Mouse (Mus musculus) cortical plate, adult 2 months (tissue): ENCODE measurements around the gene Phf21a. TPM values are rescaled to one million over a fixed set of nuclear protein-coding genes. Genes with fewer than 3 reads are reported as not detected.

Experiments used
- H3K27ac ChIP-seq: fragments of 200-500 bp; 2 replicates; pipeline ENCODE4 v1.5.1; 2012; ENCODE audit warnings: low read length, control low read depth, inconsistent platforms; ENCODE audit not compliant: insufficient read depth
- H3K4me1 ChIP-seq: fragments of 200-500 bp; 2 replicates; pipeline ENCODE4 v1.6.1; 2011; ENCODE audit warnings: low read length; ENCODE audit not compliant: control insufficient read depth, insufficient read depth
- H3K4me3 ChIP-seq: fragments of 200-500 bp; 2 replicates; pipeline ENCODE4 v1.5.1; 2011; ENCODE audit warnings: mild to moderate bottlenecking, low read length, control low read depth; ENCODE audit not compliant: insufficient read depth
- CTCF ChIP-seq: fragments of 200-500 bp; IDR thresholded peaks from 2 replicates; pipeline ENCODE4 v1.5.1; 2011; ENCODE audit warnings: mild to moderate bottlenecking, control low read depth, low read length; ENCODE audit not compliant: insufficient read depth; ENCODE audit errors: extremely low read depth
- POLR2A ChIP-seq: fragments of 200-500 bp; IDR thresholded peaks from 2 replicates; pipeline ENCODE4 v1.6.1; 2011; ENCODE audit warnings: mild to moderate bottlenecking, low read length, control low read depth; ENCODE audit not compliant: insufficient read depth; ENCODE audit errors: extremely low read depth
- polyA plus RNA-seq: library from polyadenylated mRNA; depleted of rRNA; stranded (reverse); fragments of >200 nt; gene quantifications from 2 replicates; pipeline ENCODE4 v1.2.3, GENCODE M21; 2012

Gene Phf21a
- polyA plus RNA-seq, 1 experiment, result 47.1 TPM

DNA sequence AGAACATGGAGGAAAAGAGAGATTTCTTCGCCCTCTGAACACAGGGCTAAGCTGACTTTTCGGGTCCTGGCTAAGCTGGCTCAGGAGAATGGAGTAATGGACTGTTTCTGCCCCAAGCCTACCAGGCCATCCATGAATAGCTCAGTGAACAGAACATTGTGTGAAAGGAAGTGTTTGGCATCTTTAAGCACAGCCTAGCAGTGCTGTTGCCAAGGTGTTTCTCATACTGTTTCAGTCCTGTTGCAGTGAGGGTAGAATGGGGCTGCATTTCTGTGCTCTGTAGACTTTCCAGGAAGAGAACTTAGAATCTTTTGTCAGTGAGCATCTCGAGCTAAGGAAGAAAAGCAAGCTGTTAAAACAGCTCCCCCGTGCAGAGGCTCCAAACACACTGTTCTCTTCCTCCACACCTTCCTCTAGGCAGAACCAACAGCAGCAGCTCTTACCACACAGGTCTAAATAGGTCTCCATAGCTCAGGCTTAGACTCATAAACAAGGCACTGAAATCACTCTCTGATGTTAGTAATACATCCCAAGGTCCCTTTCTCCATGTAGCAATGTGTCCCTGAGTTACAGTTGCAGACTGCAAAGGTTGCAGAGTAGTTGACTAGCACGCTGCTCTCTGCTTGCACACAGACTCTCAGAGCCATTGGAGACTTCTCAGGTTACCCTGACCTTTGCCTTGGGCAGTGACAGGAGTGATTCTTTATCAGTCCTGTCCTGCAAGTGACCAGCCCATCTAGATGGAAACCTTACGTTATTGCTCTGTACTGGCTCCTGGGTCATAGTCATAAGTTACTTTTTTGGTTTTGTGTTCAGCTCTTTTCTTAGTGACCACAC is 256.9 kb downstream of the Phf21a start:
- TF ChIP-seq POLR2A (no peak), CTCF (no peak)
- no peak overlapping the region for H3K4me3 ChIP-seq
- peaks cover 6% of the 10 kb centered on the region for H3K4me1 ChIP-seq
- no peak overlapping the region for H3K27ac ChIP-seq

GRCm38 (mm10) chr2:92350686-92351085 is 257.8 kb downstream of the Phf21a start:
- TF ChIP-seq CTCF (no peak), POLR2A (no peak)
- Histone ChIP-seq H3K4me3 (no peak overlapping the region), H3K4me1 (peaks cover 6% of the 10 kb centered on the region), H3K27ac (no peak overlapping the region)

- peaks cover 6% of the 10 kb centered on the region for H3K4me1 ChIP-seq
- no peak overlapping the region for H3K4me3 ChIP-seq
- no peak overlapping the region for H3K27ac ChIP-seq
- TF ChIP-seq POLR2A (no peak), CTCF (no peak)
Observed at GRCm38 (mm10) chr2:92353402-92353801, 260.5 kb downstream of the Phf21a start.

- Histone ChIP-seq H3K27ac (no peak overlapping the region), H3K4me1 (peaks cover 4% of the 10 kb centered on the region), H3K4me3 (no peak overlapping the region)
- TF ChIP-seq POLR2A (no peak), CTCF (no peak)
Observed at GRCm38 (mm10) chr2:92354224-92354623, 261.3 kb downstream of the Phf21a start.

DNA sequence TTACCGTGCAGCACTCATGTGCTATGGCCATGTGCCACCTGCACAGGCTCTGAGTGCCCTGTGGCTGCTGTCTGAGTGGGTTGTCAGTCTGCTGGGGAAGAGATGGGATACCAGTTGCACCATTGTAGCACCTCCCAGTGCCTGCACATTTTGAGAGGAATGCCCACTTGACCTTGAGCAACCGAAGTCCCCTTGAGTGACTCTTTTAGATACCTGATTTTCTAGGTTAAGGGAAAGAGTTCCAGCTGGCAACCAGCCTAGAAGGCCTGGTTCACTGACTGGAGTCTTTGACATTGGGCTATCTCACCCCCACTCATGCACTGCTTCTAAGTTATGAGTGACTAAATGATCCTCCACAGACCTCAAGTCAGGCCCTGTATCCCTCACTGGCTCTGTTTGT is 266.4 kb downstream of the Phf21a start:
- TF ChIP-seq POLR2A, result no peak
- no peak for TF ChIP-seq CTCF
- H3K27ac ChIP-seq, result no peak overlapping the region
- no peaks in the 10 kb centered on the region for H3K4me1 ChIP-seq
- no peak overlapping the region for H3K4me3 ChIP-seq

- Histone ChIP-seq H3K27ac (no peak overlapping the region), H3K4me3 (no peak overlapping the region), H3K4me1 (no peaks in the 10 kb centered on the region)
- TF ChIP-seq POLR2A, result no peak
- TF ChIP-seq CTCF, result no peak
Observed at GRCm38 (mm10) chr2:92360186-92360823, 267.4 kb downstream of the Phf21a start.

DNA sequence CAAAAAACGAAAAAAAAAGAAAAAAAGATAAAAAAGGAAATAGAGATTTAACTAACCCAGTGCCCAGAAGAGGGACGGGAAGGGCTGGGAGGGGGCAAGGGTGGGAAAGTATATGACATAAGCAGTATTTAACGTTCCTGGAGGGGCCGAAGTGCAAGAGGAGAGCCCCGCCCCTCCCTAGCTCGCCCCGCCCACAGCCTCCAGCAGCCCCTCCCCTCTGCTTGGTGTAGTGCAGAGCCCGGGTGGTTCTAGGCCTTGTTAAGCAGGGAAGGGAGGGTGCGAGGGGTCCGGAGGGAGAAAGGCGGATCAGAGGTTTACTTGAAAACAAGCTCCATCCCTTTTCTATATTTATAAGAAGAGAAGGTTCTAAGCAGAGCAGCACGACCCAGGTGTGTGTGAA is 268.0 kb downstream of the Phf21a start:
- H3K27ac ChIP-seq, result no peak overlapping the region
- H3K4me1 ChIP-seq, result no peaks in the 10 kb centered on the region
- TF ChIP-seq CTCF (no peak), POLR2A (no peak)
- H3K4me3 ChIP-seq, result no peak overlapping the region

DNA sequence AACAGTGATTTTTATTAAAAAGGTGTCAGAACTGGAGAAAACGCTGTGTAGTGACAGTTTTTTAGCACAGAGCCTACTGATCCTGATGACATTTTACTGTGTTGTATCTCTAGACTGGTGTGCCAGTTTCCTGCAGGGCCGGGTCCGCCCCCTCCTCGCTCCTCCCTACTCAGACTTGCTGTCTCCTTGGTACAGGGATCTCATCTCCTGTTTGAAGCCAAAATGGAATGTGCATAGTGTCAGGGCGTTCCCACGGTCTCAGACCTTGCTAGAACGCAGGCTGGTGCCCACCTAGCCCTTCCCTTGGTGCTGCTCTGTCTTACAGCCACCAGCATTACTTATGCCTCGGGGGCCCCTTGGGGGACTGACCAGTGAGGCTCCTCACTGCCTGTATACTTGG is 268.9 kb downstream of the Phf21a start:
- TF ChIP-seq CTCF, result no peak
- TF ChIP-seq POLR2A, result no peak

GRCm38 (mm10) chr2:92362571-92363228 is 269.8 kb downstream of the Phf21a start:
- TF ChIP-seq POLR2A (no peak), CTCF (no peak)
- H3K27ac ChIP-seq, result no peak overlapping the region
- H3K4me3 ChIP-seq, result no peak overlapping the region
- H3K4me1 ChIP-seq, result no peaks in the 10 kb centered on the region

More for the DNA sequence above, 268.9 kb downstream of the Phf21a start:
- Histone ChIP-seq H3K27ac (no peak overlapping the region), H3K4me1 (no peaks in the 10 kb centered on the region), H3K4me3 (no peak overlapping the region)

GRCm38 (mm10) chr2:92364086-92364485 is 271.2 kb downstream of the Phf21a start:
- H3K27ac ChIP-seq, result no peak overlapping the region
- H3K4me1 ChIP-seq, result no peaks in the 10 kb centered on the region
- TF ChIP-seq POLR2A, result no peak
- no peak for TF ChIP-seq CTCF
- no peak overlapping the region for H3K4me3 ChIP-seq
